Mouse (Mus musculus): ENCODE data around the gene Cenpb. TPM values are rescaled to one million over a fixed set of nuclear protein-coding genes. Genes with fewer than 3 reads are reported as not detected.

The Cenpb gene
- total and polyA plus RNA-seq, 3 experiments: 57.1 to 92.6 (median 71.9) TPM

- H3K4me1 ChIP-seq (ENCODE audit: control insufficient read depth, insufficient read depth, low read length): peaks cover 24% of the 10 kb centered on the region
- no peak overlapping the region for H3K9ac ChIP-seq (ENCODE audit: low read depth, low read length)
- peak overlapping the region; percentile 77 for H3K27ac ChIP-seq
- H3K79me2 ChIP-seq (replicated peaks; ENCODE audit: control insufficient read depth, insufficient read depth, low read length): no peaks in the 10 kb centered on the region
- no peaks in the 10 kb centered on the region for H3K27me3 ChIP-seq (ENCODE audit: control insufficient read depth, insufficient read depth, low read length)
- WGBS: 25% methylated on average over 18 of the region's 18 CpGs
- intact Hi-C loops (cut with DNase I): loop anchor here (1.0 kb wide), 1 partner anchor 47 kb away; no protein-coding TSS in a partner anchor
- H3K4me3 ChIP-seq: no peak overlapping the region
- TF ChIP-seq EP300 (IDR thresholded peaks at IDR 0.05; ENCODE audit: insufficient read depth, low read depth, low read length) (peak; percentile 59; the same call in 1 of the 2 replicates), CTCF (IDR thresholded peaks at IDR 0.05) (peak; percentile 96), POLR2A (IDR thresholded peaks at IDR 0.05; ENCODE audit: insufficient read depth, low read depth, low read length) (no peak)
- peak; percentile 82 to 87 for DNase-seq
- H3K36me3 ChIP-seq (ENCODE audit: control insufficient read depth, insufficient read depth, low read length): peaks cover 18% of the 10 kb centered on the region
Measured at GRCm38 (mm10) chr2:131142592-131142991, 37.3 kb downstream of the Cenpb start.

DNA sequence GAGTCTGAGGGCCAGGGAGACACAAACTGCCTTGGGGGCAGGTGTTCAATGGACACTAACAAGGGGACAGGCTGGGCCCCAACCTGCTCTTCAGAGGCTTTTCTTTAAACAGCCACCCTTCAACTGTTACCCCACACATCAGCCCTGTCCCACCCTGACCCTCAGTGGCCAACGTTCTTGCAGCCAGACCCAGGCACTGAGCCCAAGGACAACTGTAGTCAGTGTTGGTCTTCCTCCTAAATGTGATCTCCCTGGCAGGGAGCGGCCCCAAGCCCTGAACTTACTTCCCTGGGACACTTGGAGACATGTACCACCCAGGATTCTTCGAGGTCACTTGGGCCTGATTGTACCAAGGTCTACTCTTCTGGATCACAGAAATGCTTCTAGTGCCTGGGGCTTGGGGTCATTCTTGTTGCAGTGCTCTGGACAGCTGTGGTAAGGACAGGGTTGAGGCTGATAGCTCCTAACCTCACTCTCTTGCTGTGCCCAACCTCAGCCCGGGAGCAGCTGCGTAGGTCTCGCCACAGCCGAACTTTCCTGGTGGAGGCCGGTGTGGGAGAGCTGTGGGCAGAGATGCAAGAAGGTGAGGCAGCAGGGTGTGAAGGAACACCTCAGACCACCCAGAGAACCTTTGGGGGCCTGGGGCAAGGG lies 38.4 kb downstream of the Cenpb start:
- TF ChIP-seq EP300 (IDR thresholded peaks at IDR 0.05; ENCODE audit: insufficient read depth, low read depth, low read length) (no peak), CTCF (IDR thresholded peaks at IDR 0.05) (no peak), POLR2A (IDR thresholded peaks at IDR 0.05; ENCODE audit: insufficient read depth, low read depth, low read length) (no peak)
- Histone ChIP-seq H3K27ac (peak overlapping the region; percentile 77), H3K79me2 (replicated peaks; ENCODE audit: control insufficient read depth, insufficient read depth, low read length) (no peaks in the 10 kb centered on the region), H3K4me3 (no peak overlapping the region), H3K36me3 (ENCODE audit: control insufficient read depth, insufficient read depth, low read length) (peaks cover 23% of the 10 kb centered on the region), H3K27me3 (ENCODE audit: control insufficient read depth, insufficient read depth, low read length) (no peaks in the 10 kb centered on the region), H3K4me1 (ENCODE audit: control insufficient read depth, insufficient read depth, low read length) (peaks cover 26% of the 10 kb centered on the region), H3K9ac (ENCODE audit: low read depth, low read length) (peak overlapping the region; percentile 4; the same call in 1 of the 2 replicates)
- intact Hi-C loops (cut with DNase I): loop anchor here (2.0 kb wide), 1 partner anchor 17 kb away; no protein-coding TSS in a partner anchor
- DNase-seq: peak in 1 of 2 experiments; percentile 23
- WGBS: 77% methylated on average over 8 of the region's 8 CpGs

GRCm38 (mm10) chr2:131140533-131140905 lies 39.3 kb downstream of the Cenpb start:
- no peaks in the 10 kb centered on the region for H3K27me3 ChIP-seq (ENCODE audit: control insufficient read depth, insufficient read depth, low read length)
- peaks cover 29% of the 10 kb centered on the region for H3K4me1 ChIP-seq (ENCODE audit: control insufficient read depth, insufficient read depth, low read length)
- H3K4me3 ChIP-seq: no peak overlapping the region; the same call in 1 of the 2 replicates
- peaks cover 30% of the 10 kb centered on the region for H3K36me3 ChIP-seq (ENCODE audit: control insufficient read depth, insufficient read depth, low read length)
- H3K79me2 ChIP-seq (replicated peaks; ENCODE audit: control insufficient read depth, insufficient read depth, low read length): no peaks in the 10 kb centered on the region
- DNase-seq: peak in 1 of 2 experiments; percentile 36
- intact Hi-C loops (cut with DNase I): loop anchor here (2.0 kb wide), 1 partner anchor 16 kb away; no protein-coding TSS in a partner anchor
- H3K9ac ChIP-seq (ENCODE audit: low read depth, low read length): peak overlapping the region; percentile 22; the same call in 1 of the 2 replicates
- peak overlapping the region; percentile 77 for H3K27ac ChIP-seq
- TF ChIP-seq POLR2A (IDR thresholded peaks at IDR 0.05; ENCODE audit: insufficient read depth, low read depth, low read length) (0 out of 2 replicates have a peak, but pooled peaks have one; percentile 3), CTCF (IDR thresholded peaks at IDR 0.05) (no peak)
- 34% methylated on average over 5 of the region's 5 CpGs for whole genome bisulfite sequencing

DNA sequence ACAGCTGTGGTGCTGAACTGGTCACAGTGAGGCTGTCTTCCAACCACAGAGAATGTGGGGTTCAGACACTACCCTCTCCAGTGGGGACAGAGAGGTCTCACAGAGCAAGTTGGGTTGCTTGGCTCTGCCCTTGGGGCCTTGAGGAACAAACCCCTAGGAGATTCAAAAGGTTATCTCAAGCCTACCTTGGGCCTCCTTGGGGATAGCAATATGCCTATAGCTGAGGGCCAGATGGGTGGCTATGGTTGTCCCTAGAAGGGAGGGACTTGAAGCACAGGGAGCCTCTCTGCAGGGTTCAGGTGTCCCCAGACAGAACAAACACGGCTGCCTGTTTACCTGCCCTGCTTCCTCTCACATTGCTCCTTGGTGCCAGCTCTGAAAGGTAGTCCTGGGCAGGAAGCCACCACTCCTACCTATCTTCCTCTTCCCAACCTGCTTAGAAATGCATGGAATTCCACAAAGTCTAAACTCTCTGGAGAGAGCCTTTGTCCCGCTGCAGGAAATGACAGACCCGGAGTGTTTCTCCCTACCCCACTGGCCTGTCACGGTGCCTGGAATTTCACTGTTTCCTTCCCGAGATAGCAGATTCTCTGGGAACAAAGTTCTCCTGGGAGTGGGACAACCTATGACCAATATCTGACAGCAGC lies 39.9 kb downstream of the Cenpb start:
- no peaks in the 10 kb centered on the region for H3K27me3 ChIP-seq (ENCODE audit: control insufficient read depth, insufficient read depth, low read length)
- H3K27ac ChIP-seq: peak overlapping the region; percentile 77
- H3K9ac ChIP-seq (ENCODE audit: low read depth, low read length): no peak overlapping the region; the same call in 1 of the 2 replicates
- WGBS: 22% methylated on average over 5 of the region's 5 CpGs
- no peak overlapping the region for H3K4me3 ChIP-seq
- intact Hi-C loops (cut with DNase I): loop anchor here (2.0 kb wide), 1 partner anchor 15 kb away; no protein-coding TSS in a partner anchor
- H3K36me3 ChIP-seq (ENCODE audit: control insufficient read depth, insufficient read depth, low read length): peaks cover 30% of the 10 kb centered on the region
- peak; percentile 54 to 74 for DNase-seq
- no peaks in the 10 kb centered on the region for H3K79me2 ChIP-seq (replicated peaks; ENCODE audit: control insufficient read depth, insufficient read depth, low read length)
- H3K4me1 ChIP-seq (ENCODE audit: control insufficient read depth, insufficient read depth, low read length): peaks cover 34% of the 10 kb centered on the region
- TF ChIP-seq EP300 (IDR thresholded peaks at IDR 0.05; ENCODE audit: insufficient read depth, low read depth, low read length) (peak; percentile 94), POLR2A (IDR thresholded peaks at IDR 0.05; ENCODE audit: insufficient read depth, low read depth, low read length) (no peak), CTCF (IDR thresholded peaks at IDR 0.05) (no peak)

- H3K4me3 ChIP-seq: no peak overlapping the region
- no peak for TF ChIP-seq POLR2A (IDR thresholded peaks at IDR 0.05; ENCODE audit: insufficient read depth, low read depth, low read length)
- TF ChIP-seq EP300 (IDR thresholded peaks at IDR 0.05; ENCODE audit: insufficient read depth, low read depth, low read length): no peak
- TF ChIP-seq CTCF (IDR thresholded peaks at IDR 0.05): no peak
- WGBS: 78% methylated on average over 5 of the region's 5 CpGs
- H3K79me2 ChIP-seq (replicated peaks; ENCODE audit: control insufficient read depth, insufficient read depth, low read length): no peaks in the 10 kb centered on the region
- no peak overlapping the region for H3K9ac ChIP-seq (ENCODE audit: low read depth, low read length)
- DNase-seq: peak; percentile 2 to 18
- H3K36me3 ChIP-seq (ENCODE audit: control insufficient read depth, insufficient read depth, low read length): peaks cover 33% of the 10 kb centered on the region
- H3K27me3 ChIP-seq (ENCODE audit: control insufficient read depth, insufficient read depth, low read length): no peaks in the 10 kb centered on the region
- intact Hi-C loops (cut with DNase I): no loop called here
- H3K4me1 ChIP-seq (ENCODE audit: control insufficient read depth, insufficient read depth, low read length): peaks cover 36% of the 10 kb centered on the region
- H3K27ac ChIP-seq: peak overlapping the region; percentile 77
Measured at GRCm38 (mm10) chr2:131139287-131139686, 40.6 kb downstream of the Cenpb start.

- Histone ChIP-seq H3K79me2 (replicated peaks; ENCODE audit: control insufficient read depth, insufficient read depth, low read length) (no peaks in the 10 kb centered on the region), H3K27ac (peak overlapping the region; percentile 77), H3K4me3 (no peak overlapping the region), H3K36me3 (ENCODE audit: control insufficient read depth, insufficient read depth, low read length) (peaks cover 38% of the 10 kb centered on the region), H3K27me3 (ENCODE audit: control insufficient read depth, insufficient read depth, low read length) (no peaks in the 10 kb centered on the region), H3K9ac (ENCODE audit: low read depth, low read length) (no peak overlapping the region), H3K4me1 (ENCODE audit: control insufficient read depth, insufficient read depth, low read length) (peaks cover 40% of the 10 kb centered on the region)
- TF ChIP-seq POLR2A (IDR thresholded peaks at IDR 0.05; ENCODE audit: insufficient read depth, low read depth, low read length) (no peak), EP300 (IDR thresholded peaks at IDR 0.05; ENCODE audit: insufficient read depth, low read depth, low read length) (no peak), CTCF (IDR thresholded peaks at IDR 0.05) (no peak)
- WGBS: 79% methylated on average over 7 of the region's 7 CpGs
- no peak for DNase-seq
- intact Hi-C loops (cut with DNase I): no loop called here
Measured at GRCm38 (mm10) chr2:131138760-131139159, 41.1 kb downstream of the Cenpb start.
